Mouse (Mus musculus): ENCODE data around the gene Fdxr. TPM values are rescaled to one million over a fixed set of nuclear protein-coding genes. Genes with fewer than 3 reads are reported as not detected.
A peak's percentile ranks its signal among the peaks of the same experiment; 100 is the strongest.

The Fdxr gene
- total RNA-seq (2014; rRNA removed) (20.0 and 22.6 TPM in 2 replicates), polyA plus RNA-seq (2015; fragmentation: Nextera tagmentation; extraction: Ambion mirVana) (15.0 and 16.4 TPM in 2 replicates)

GRCm38 (mm10) chr11:115276780-115277603 is at the start of gene Fdxr:
TSS of gene Fdxr (minus strand) at chr11:115277050.
- ATAC-seq = peak; percentile 97
- peak; percentile 46 for TF ChIP-seq CTCF (IDR thresholded peaks at IDR 0.05; ENCODE audit: low read depth)
- under 1% methylated on average over 42 of the region's 42 CpGs for WGBS

DNA sequence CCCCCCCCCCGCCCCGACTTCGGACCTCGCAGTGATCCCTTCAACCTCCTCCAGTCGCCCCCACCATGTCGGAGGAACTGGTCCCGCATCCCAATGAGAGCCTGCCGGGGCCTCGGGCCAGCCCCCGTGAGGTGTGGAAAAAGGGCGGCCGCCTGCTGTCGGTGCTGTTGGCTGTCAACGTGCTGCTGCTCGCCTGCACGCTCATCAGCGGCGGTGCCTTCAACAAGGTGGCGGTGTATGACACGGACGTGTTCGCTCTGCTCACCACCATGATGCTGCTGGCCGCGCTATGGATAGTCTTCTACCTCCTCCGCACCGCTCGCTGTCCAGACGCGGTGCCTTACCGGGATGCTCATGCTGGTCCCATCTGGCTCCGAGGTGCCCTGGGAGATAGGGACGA is 46.5 kb upstream of the Fdxr start:
- no peaks in the 10 kb centered on the region for H3K9me3 ChIP-seq (ENCODE audit: low read length)
- no peak overlapping the region for H3K9ac ChIP-seq (replicated peaks; ENCODE audit: low read length)
- H3K36me3 ChIP-seq (ENCODE audit: insufficient read depth, low read length) = no peaks in the 10 kb centered on the region
- TF ChIP-seq CTCF (IDR thresholded peaks at IDR 0.05; ENCODE audit: low read depth) = no peak
- H3K4me2 ChIP-seq (ENCODE audit: low read depth, low read length) = peak overlapping the region; percentile 16; the same call in 1 of the 2 replicates
- peaks cover 50% of the 10 kb centered on the region for H3K27me3 ChIP-seq (ENCODE audit: insufficient read depth, low read length)
- ATAC-seq (no peak), DNase-seq (ENCODE audit: low spot score) (peak; percentile 18)
- 19% methylated on average over 32 of the region's 32 CpGs for WGBS
- no peak overlapping the region for H3K27ac ChIP-seq
- H3K4me3 ChIP-seq (ENCODE audit: low read length) = peak overlapping the region; percentile 8; the same call in 1 of the 2 replicates
- H3K4me1 ChIP-seq (ENCODE audit: insufficient read depth, low read length) = 0 out of 2 replicates have a peak, but pooled peaks cover 6% of the 10 kb centered on the region

More at GRCm38 (mm10) chr11:115276780-115277603, at the start of gene Fdxr:
- peak within 1 kb of the TSS; percentile 73 for H3K9ac ChIP-seq (replicated peaks; ENCODE audit: low read length)
- DNase-seq (ENCODE audit: low spot score) = peak; percentile 100
- peak within 1 kb of the TSS; percentile 70 for H3K4me2 ChIP-seq (ENCODE audit: low read depth, low read length)
- peak within 1 kb of the TSS; percentile 91 for H3K27ac ChIP-seq
- H3K9me3 ChIP-seq (ENCODE audit: low read length) = no peaks in the 10 kb centered on the region
- H3K4me1 ChIP-seq (ENCODE audit: insufficient read depth, low read length) = peaks cover 10% of the 10 kb centered on the region
- H3K27me3 ChIP-seq (ENCODE audit: insufficient read depth, low read length) = no peaks in the 10 kb centered on the region
- H3K36me3 ChIP-seq (ENCODE audit: insufficient read depth, low read length) = no peaks in the 10 kb centered on the region
- peak within 1 kb of the TSS; percentile 64 for H3K4me3 ChIP-seq (ENCODE audit: low read length)

GRCm38 (mm10) chr11:115321906-115322693 is 45.2 kb upstream of the Fdxr start, which contains the start of gene Ush1g:
TSS of gene Ush1g (minus strand) at chr11:115322041.
- H3K9me3 ChIP-seq (ENCODE audit: low read length) = no peaks in the 10 kb centered on the region
- peak; percentile 98 for TF ChIP-seq CTCF (IDR thresholded peaks at IDR 0.05; ENCODE audit: low read depth)
- WGBS = 6% methylated on average over 33 of the region's 35 CpGs
- H3K4me1 ChIP-seq (ENCODE audit: insufficient read depth, low read length) = 0 out of 2 replicates have a peak, but pooled peaks cover 6% of the 10 kb centered on the region
- peak within 1 kb of the TSS; percentile 28 for H3K4me2 ChIP-seq (ENCODE audit: low read depth, low read length)
- H3K4me3 ChIP-seq (ENCODE audit: low read length) = peak within 1 kb of the TSS; percentile 14; the same call in 1 of the 2 replicates
- ATAC-seq (peak; percentile 78), DNase-seq (ENCODE audit: low spot score) (peak; percentile 82)
- H3K36me3 ChIP-seq (ENCODE audit: insufficient read depth, low read length) = no peaks in the 10 kb centered on the region
- H3K27ac ChIP-seq = no peak within 1 kb of the TSS
- H3K9ac ChIP-seq (replicated peaks; ENCODE audit: low read length) = no peak within 1 kb of the TSS
- H3K27me3 ChIP-seq (ENCODE audit: insufficient read depth, low read length) = peaks cover 63% of the 10 kb centered on the region

GRCm38 (mm10) chr11:115319704-115320383 is 43.0 kb upstream of the Fdxr start:
- ATAC-seq (0 out of 2 replicates have a peak, but pooled peaks have one; percentile 30), DNase-seq (ENCODE audit: low spot score) (peak; percentile 17)
- Histone ChIP-seq H3K4me1 (ENCODE audit: insufficient read depth, low read length) (0 out of 2 replicates have a peak, but pooled peaks cover 6% of the 10 kb centered on the region), H3K9ac (replicated peaks; ENCODE audit: low read length) (no peak overlapping the region), H3K27ac (no peak overlapping the region), H3K4me2 (ENCODE audit: low read depth, low read length) (no peak overlapping the region), H3K9me3 (ENCODE audit: low read length) (no peaks in the 10 kb centered on the region), H3K4me3 (ENCODE audit: low read length) (no peak overlapping the region), H3K27me3 (ENCODE audit: insufficient read depth, low read length) (peaks cover 85% of the 10 kb centered on the region), H3K36me3 (ENCODE audit: insufficient read depth, low read length) (no peaks in the 10 kb centered on the region)
- TF ChIP-seq CTCF (IDR thresholded peaks at IDR 0.05; ENCODE audit: low read depth) = no peak
- 12% methylated on average over 18 of the region's 18 CpGs for WGBS

DNA sequence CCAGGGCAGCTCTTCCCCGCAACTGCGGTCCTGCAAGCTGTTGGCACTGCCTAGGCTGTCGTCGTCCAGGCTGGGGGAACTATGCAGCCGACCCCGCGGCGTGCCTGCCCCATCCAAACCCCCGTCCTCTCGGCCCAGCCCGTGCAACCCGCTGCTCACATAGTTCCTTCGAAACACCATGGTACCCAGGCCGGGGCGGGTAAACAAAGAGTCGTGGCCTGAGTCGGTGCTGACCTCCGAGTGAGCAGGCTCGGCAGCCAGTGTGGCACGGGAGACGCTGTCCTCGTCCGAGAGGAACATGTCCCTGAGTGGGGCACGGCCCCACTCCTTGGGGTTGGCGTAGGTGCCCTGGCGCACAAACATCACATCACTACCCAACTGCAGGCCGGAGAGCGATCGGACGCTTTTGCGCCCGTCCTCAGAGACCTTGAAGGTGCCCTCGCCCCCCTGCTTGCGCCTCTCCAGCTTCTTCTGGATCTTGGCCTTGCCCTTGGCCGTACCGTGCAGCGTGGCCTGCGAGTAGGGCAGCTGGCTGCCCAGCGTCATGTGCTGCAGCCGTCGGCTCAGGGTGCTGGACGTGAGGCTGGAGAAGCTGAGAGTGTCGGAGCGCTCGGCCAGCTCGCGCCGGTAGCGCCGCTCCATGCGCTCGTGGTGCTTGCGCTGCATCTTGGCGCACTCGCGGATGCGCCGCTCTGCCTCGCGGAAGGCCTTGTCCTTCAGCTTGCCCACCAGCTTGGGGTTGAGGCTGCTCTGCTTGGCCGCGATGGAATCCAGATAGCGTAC is 41.6 kb upstream of the Fdxr start:
- no peaks in the 10 kb centered on the region for H3K36me3 ChIP-seq (ENCODE audit: insufficient read depth, low read length)
- peaks cover 77% of the 10 kb centered on the region for H3K27me3 ChIP-seq (ENCODE audit: insufficient read depth, low read length)
- peak overlapping the region; percentile 2; the same call in 1 of the 2 replicates for H3K4me2 ChIP-seq (ENCODE audit: low read depth, low read length)
- DNase-seq (ENCODE audit: low spot score) (peak; percentile 33), ATAC-seq (no peak)
- no peaks in the 10 kb centered on the region for H3K9me3 ChIP-seq (ENCODE audit: low read length)
- 0 out of 2 replicates have a peak, but pooled peaks cover 6% of the 10 kb centered on the region for H3K4me1 ChIP-seq (ENCODE audit: insufficient read depth, low read length)
- H3K4me3 ChIP-seq (ENCODE audit: low read length) = peak overlapping the region; percentile 7; the same call in 1 of the 2 replicates
- 4% methylated on average over 63 of the region's 63 CpGs for WGBS
- TF ChIP-seq CTCF (IDR thresholded peaks at IDR 0.05; ENCODE audit: low read depth) = no peak
- no peak overlapping the region for H3K27ac ChIP-seq
- H3K9ac ChIP-seq (replicated peaks; ENCODE audit: low read length) = no peak overlapping the region
